Mouse (Mus musculus): ENCODE results near the gene Pnpla5.
A peak's percentile ranks its signal among the peaks of the same experiment; 100 is the strongest.
"Not testable (repeated sequence)": the region's sequence is repeated elsewhere in the genome, so short reads cannot be mapped to it uniquely, and the experiment has no call there.

Gene Pnpla5

DNA sequence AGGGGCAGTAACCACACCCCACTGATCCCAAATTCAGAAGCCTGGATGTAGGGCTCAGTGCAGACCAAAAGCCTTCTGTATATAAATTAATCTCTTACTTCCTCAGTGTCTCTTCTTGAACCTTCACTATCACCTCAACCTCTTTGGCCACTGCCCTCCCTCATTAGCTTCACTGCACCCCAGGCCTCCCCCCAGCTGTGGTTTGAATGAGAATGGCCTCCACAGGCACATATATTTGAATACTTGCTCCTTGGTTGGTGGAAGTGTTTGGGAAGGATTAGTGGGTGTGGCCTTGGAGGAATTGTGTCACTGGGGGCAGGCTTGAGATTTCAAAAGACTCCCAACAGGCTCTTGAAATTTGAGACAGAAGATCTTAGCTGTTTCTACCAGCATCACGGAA is 6.5 kb downstream of the Pnpla5 start:
- no peak for DNase-seq (ENCODE audit: low spot score)

DNA sequence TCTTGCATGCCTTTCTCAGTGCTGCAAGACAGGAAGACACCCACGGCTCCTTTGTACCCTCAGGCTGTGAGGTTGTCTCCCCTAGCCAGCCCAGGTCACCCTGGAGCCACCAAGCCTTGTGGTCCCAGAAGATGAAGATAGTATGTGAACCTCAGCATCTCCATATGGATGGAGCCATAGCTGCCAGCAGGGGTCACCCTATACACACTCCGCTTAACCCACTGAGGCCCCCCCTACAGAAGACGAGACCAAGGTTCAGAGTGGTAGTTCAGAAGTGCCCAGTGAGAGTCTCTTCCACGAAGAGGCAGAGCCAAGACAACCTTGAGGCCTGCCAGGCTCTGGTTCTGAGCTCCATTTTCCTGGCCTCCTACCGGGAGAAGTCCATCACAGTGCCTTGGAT is 7.2 kb downstream of the Pnpla5 start:
- DNase-seq (ENCODE audit: low spot score), result peak; percentile 31

- DNase-seq (ENCODE audit: low spot score), result no peak
These were observed 9.1 kb downstream of the Pnpla5 start for GRCm38 (mm10) chr15:84113873-84114272.

- peak; percentile 71 for DNase-seq (ENCODE audit: low spot score)
These were observed 14.1 kb downstream of the Pnpla5 start for GRCm38 (mm10) chr15:84108899-84109298.

DNA sequence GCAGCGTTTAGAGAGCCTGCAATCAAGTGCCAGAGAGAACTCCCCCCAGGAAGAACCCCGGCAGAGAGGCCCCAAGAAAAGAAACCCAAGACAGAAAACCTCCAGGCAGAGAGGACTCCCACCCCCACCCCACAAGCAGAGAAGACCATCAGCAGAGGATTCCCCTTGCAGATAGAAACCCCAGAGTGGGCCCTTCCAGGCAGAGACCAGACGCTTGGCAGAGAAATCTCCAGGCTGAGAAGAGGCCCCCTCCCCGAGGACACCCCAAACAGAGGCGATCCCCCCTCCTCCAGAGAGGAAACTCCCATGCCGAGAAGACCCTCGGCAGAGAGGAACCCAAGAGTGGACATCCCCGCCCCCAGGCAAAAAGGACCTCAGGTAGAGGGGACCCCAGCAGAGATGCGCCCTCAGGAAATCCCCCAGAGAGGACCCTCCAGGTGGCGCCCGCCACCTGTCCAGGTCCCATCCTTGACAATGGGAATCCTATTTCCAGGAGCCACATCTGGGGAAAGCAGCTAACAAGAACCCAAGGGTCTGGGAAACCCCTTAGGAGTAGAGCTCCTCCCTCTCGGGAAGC is 17.0 kb downstream of the Pnpla5 start:
- no peak for DNase-seq (ENCODE audit: low spot score)

- peak; percentile 17 for DNase-seq (ENCODE audit: low spot score)
These were observed 17.7 kb downstream of the Pnpla5 start, which contains the start of gene Sult4a1 for GRCm38 (mm10) chr15:84105105-84105923. Gene Sult4a1, minus strand, starts transcription at chr15:84105754.

GRCm38 (mm10) chr15:84104626-84105025 is 18.3 kb downstream of the Pnpla5 start:
- DNase-seq (ENCODE audit: low spot score), result no peak

DNA sequence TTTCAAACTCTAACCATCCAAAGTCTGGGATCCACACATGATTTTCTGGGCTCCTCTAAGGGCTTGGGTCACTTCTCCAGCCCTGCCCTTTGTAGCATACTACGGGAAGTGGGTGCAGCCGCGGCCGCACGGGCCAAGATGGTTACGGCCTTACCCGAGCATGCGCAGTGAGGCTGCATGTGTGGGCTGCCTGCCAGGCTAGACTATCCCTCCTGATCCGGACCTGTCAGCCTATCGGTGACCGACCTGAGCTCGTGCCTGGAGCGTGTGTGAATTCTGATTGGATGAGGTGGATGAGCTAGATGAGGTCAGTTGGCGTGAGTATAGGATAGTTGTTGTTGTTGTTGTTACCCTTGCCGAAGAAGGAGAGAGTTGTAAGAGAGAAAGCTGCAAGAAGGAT is 25.4 kb downstream of the Pnpla5 start:
- DNase-seq (ENCODE audit: low spot score), result not testable (repeated sequence)

- no peak for DNase-seq (ENCODE audit: low spot score)
These were observed 26.9 kb downstream of the Pnpla5 start for GRCm38 (mm10) chr15:84096051-84096450.

DNA sequence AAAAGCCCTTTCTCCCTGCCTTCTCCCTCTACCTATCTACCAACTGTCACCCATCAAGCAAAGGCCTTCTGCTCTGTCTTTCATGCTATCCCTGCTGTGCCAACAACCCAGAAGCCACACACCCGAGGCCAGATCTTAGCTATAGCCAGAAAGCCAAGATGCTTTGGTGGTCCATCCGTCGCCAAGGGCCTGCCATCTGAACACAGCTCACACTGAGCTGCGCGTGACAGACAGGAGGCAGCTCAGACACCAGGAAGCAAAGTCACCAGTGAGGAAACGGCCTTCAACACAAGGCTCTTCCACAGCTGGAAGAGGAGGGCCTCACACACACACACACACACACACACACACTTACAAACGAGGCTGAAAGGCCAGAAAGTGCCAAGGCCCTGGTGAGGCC is 28.1 kb downstream of the Pnpla5 start:
- DNase-seq (ENCODE audit: low spot score), result no peak

DNA sequence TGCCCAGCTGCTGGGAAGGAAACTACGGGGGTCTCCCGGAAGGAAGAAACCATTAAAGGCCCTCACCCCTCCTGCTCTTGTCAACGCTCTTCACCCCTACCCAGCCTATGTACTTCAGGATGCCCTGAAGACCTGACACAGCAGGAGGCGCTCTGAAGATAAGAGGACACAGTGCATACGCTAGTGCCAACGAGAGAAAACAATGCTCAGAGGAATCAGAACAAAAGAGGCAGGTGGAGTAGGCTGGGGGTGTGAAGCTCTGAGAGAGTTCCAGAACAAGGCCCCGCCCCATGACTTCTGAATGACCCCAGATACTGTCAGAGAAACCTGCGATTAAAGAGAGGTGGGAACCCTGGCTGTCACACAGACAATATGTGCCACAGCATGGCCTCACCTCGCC is 36.2 kb downstream of the Pnpla5 start:
- DNase-seq (ENCODE audit: low spot score), result no peak

DNA sequence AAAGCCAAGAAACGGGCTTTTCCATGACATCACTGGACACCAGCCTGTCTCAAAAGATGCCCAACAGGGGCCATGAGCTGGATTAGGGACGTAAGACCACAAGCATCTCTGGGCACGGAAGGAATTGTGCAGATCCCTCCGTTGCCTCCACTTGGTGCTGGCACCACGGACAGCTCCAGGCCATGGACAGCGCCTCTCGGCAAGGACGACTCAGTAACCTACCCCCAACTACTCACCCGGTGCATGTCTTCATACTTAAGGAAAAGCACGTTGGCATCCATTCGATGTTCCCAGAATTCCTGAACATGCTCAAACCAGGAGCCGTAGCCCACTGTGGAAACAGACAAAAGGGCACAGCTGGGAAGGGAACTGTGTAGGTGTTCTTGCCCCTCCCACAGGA is 36.6 kb downstream of the Pnpla5 start:
- peak; percentile 74 for DNase-seq (ENCODE audit: low spot score)

DNA sequence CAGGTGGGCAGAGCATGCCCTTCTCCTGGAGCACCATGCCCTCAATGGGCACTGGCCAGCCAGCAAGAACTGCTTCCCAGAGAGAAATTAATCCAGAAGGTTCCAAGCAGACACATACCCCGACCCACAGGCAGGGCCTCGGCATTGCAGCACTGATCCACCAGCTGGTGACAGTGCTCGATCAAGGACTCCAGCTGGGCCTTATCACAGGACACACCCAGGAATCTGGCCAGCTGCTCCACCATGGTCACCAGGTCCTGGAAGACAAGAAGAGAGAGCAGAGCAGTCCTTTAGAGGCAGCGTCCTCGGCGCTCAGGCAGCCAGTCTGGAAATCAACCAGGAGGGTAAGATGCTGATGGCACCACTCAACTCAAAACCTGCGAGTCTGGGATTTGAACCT is 42.9 kb downstream of the Pnpla5 start:
- no peak for DNase-seq (ENCODE audit: low spot score)

DNA sequence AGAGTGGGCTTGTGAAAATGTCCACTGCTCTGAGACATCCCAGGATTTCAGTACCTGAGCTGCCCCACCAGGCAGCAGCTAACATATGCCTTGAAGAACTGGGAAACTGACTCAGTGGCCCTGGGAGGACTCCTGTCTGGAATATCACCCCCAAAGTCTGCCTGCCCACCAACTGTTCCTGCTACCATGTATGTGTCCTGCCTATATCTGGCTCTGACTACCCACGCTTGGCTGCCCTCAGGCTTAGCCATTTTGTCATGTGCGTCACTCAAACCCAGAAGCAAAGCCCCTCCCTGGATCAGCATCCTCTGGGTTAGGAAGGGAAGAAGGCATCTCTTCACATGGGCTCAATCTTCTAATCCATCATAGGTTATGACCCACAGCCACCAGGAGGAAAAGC is 43.5 kb downstream of the Pnpla5 start:
- DNase-seq (ENCODE audit: low spot score), result no peak

GRCm38 (mm10) chr15:84078667-84079066 is 44.3 kb downstream of the Pnpla5 start:
- no peak for DNase-seq (ENCODE audit: low spot score)

DNA sequence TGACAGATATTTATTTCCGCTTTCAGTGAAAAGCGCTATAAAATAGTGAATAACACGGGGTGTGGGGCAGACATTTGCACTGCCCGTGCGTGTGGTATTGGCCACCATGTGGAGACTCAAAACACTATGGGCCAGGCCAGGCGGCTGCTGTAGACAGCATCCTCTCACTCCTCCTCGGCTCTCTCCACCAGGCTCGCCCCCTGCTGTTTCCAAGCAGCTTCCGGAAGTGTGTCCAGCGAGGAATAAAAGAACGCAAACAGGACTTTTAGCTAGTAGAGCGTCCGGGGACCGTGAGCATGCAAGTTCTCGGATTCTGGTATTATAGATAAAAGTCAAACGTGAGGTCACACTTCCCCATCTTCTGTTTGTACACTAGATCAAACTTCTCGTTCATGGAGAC is 45.8 kb downstream of the Pnpla5 start:
- DNase-seq (ENCODE audit: low spot score), result peak; percentile 20

DNA sequence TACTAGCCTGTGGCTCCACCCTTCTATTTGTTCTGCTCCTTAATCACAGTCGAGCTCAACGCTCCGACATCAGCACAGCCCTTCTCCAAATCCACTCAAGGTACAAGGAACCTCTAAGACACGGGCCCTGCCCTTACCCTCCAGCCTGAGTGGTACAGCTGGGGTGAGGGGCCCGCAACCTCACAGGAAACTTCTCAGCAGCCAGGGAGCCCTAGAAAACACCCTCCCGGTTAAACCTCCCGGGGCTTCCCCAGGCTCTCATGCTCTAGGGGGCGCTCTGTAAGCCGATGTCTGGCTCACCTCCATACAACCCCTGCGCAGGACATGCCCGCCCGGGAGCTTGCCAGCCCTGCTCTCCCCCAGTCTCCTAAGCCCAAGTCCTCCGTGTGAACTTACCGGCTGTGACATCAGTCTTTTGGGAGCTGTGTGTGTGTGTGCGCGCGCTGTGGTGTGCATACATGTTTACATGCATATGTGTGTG is 48.2 kb downstream of the Pnpla5 start:
- DNase-seq (ENCODE audit: low spot score), result peak; percentile 52

GRCm38 (mm10) chr15:84073911-84074704 is 48.9 kb downstream of the Pnpla5 start:
- DNase-seq (ENCODE audit: low spot score), result peak; percentile 89

DNA sequence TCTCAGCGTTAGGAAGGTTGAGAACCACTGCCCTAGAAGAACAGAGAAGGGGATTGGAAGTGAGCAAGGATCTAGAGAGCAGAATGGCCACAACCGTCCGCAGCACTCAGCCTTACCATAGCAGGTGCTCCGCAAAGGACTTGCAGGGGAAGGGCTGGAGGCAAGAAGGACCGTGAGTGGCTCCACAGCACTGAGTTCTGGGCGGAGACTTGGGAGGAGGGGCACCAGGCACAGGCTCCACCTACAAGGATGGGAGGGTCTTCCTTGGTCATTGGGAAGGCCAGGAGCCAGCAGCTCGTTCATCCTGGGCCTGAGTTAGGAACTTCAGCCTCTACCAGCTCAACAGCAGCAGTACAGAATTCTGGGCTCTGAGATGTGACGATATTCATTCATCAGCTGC is 49.9 kb downstream of the Pnpla5 start:
- peak; percentile 35 for DNase-seq (ENCODE audit: low spot score)

DNA sequence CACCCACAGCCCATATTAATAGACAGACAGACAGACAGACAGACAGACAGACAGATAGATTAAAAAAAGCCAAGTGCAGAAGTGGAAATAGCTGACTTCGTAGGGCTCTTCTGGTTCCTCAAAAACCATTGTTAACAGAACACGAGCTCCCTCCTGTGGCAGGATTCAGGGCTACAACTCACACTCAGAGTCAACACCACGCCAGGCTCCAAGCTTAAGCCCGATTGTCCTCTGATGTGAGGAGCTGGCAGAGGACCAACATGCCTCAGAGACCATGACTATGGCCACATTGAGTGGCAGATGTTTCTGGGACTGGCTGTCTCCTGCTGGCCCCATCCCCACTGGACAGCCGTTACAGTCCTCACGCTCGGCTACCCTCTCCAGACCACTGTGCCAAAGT is 50.7 kb downstream of the Pnpla5 start:
- peak; percentile 87 for DNase-seq (ENCODE audit: low spot score)

DNA sequence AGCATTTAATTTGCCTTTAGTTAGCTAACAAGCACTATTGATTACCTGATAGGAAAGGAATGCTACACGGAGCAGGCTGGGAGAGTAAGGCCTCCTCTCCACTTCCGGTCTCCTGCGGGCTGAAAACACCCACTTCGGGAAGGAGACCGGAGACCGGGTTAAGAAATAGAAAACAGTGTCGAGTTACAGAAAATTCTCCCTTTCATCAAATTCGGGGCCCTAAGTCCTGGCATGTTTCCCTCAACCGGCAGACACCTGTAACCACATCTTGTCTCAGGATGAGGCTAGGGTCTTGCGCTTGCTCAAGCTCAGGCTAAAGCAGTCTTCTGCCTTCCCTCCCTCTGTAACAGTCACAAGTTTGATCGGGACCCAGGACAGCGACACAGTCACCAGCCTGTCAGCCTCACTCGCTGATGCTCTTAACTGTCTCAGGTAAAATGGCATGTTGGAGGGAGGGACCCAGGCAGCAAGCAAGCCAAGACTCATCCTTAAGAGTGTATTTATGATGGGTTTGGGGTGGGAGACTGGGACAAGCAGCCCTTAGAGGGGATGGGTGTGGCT is 52.8 kb downstream of the Pnpla5 start:
- DNase-seq (ENCODE audit: low spot score), result peak; percentile 51

DNA sequence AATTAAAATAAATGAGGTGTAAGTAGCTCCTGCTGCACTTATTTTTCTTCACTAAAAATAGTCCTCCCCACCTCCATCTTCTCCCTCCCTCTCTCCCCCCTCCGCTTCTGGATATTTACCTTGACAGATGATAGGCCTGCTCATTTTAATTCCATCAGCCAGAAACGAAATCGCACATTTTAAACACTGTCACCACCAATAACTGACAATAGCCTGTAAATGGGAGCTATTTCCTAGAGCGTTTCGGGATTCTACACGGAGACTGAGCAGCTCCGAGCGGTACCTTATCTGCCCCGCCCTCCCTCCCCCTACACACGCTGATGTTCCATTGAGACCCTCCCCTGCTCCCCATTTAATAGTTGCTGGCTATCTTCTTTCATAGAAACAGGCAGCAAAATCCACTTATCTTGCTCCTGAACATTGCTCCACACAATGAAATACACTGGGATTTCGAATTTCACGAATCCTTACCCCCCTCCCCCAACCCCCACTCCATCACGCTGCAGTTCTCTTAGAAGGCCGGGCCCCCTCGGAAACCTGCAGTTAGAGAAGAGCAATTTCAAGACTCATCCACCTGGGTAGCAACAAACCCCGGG is 53.4 kb downstream of the Pnpla5 start:
- no peak for DNase-seq (ENCODE audit: low spot score)

Measured in embryo, embryonic 10 days (tissue).